Mouse (Mus musculus) megakaryocyte, adult 5-6 weeks (primary cell): ENCODE data around the gene Olfr291. TPM values are rescaled to one million over a fixed set of nuclear protein-coding genes. Genes with fewer than 3 reads are reported as not detected.

Source experiments
- ATAC-seq: 2 replicates; pipeline ENCODE4 v1.8.0; 2016; ENCODE audit warnings: mild to moderate bottlenecking, inconsistent platforms; ENCODE audit not compliant: poor library complexity, severe bottlenecking
- total RNA-seq, 2 experiments: library from RNA; stranded (forward) in 1 of 2; stranded (reverse) in 1 of 2; fragments of 153-499, 151-499 nt in 1 of 2; fragments of 221-1000, 200-1000 nt in 1 of 2; gene quantifications; 2 replicates each; pipeline versions ENCODE4 v1.2.3 to v1.2.4; 2015 to 2017

The Olfr291 gene
- total RNA-seq (2015) (not detected in 2 replicates), total RNA-seq (2017) (not detected in 2 replicates)

GRCm38 (mm10) chr7:84853253-84853652, at the start of gene Olfr291:
Gene Olfr291 (plus strand): TSS chr7:84853553.
- no peak for ATAC-seq

GRCm38 (mm10) chr7:84805224-84805623, 48.1 kb upstream of the Olfr291 start:
- ATAC-seq, result no peak

GRCm38 (mm10) chr7:84806159-84806558, 47.2 kb upstream of the Olfr291 start:
- no peak for ATAC-seq

- no peak for ATAC-seq
Measured at GRCm38 (mm10) chr7:84884530-84884929, 31.2 kb downstream of the Olfr291 start.

Other genes starting within 250 kb of the Olfr291 start
- not detected in 2 replicates for gene Fah, start 246.8 kb upstream of the Olfr291 start, total RNA-seq (2015)
- gene Fah, start 246.8 kb upstream of the Olfr291 start, total RNA-seq (2017), result 0.77 TPM in 1 of 2 replicates, not detected in the other
- 135 and 162 TPM in 2 replicates for gene Zfand6, start 163.6 kb upstream of the Olfr291 start, total RNA-seq (2015)
- gene Zfand6, start 163.6 kb upstream of the Olfr291 start, total RNA-seq (2017), result 78.3 and 97.4 TPM in 2 replicates
- not detected in 2 replicates for gene Vmn2r65, start 110.6 kb downstream of the Olfr291 start, total RNA-seq (2015)
- not detected in 2 replicates for gene Vmn2r65, start 110.6 kb downstream of the Olfr291 start, total RNA-seq (2017)
- gene Vmn2r66, start 158.7 kb downstream of the Olfr291 start, total RNA-seq (2015), result not detected in 2 replicates
- gene Vmn2r66, start 158.7 kb downstream of the Olfr291 start, total RNA-seq (2017), result not detected in 2 replicates